Mouse (Mus musculus) hematopoietic stem cell, adult 5-6 weeks (primary cell): Measurements from ENCODE around the gene 1190005I06Rik. TPM values are rescaled to one million over a fixed set of nuclear protein-coding genes. Genes with fewer than 3 reads are reported as not detected.

Experiments used
- ATAC-seq, 2 experiments: fragments of 125-278 bp in 1 of 2; replicated peaks in 1 of 2; 2 replicates each; pipeline ENCODE4 v1.8.0; 2016 to 2017; ENCODE audit warnings: inconsistent platforms in 2 of 2, mild to moderate bottlenecking in 2 of 2, moderate number of reproducible peaks in 2 of 2, low read depth in 1 of 2, moderate TSS enrichment in 1 of 2; ENCODE audit not compliant: low FRiP score in 2 of 2, poor library complexity in 2 of 2, severe bottlenecking in 2 of 2, insufficient read depth in 1 of 2, low TSS enrichment in 1 of 2
- total RNA-seq: library from RNA; stranded (forward); fragments of 172-1452, 232-1000 nt; gene quantifications from 2 replicates; pipeline ENCODE4 v1.2.3, GENCODE M21; 2017

The 1190005I06Rik gene
- 1.6 TPM in 1 of 2 replicates, not detected in the other for total RNA-seq

DNA sequence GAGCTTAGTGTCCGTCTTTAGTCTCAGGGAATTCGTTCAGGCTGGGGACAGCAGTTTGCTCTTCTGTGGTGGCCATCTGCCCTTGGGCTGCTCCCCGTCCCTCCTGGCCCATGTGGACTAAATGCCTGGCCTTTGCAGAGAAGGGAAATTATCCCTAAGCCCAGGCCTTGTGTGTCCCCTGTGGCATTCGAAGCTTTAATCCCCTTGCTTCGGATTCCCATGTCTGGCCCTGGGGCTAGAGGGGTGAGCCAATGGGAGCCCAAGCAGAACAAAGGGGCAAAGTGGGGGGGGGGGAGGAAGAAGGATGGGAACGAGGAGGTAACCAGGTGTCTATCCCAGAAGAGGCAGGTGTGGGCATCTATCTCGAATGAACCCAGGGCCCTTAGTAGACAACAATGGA, at the start of gene 1190005I06Rik:
Gene 1190005I06Rik, minus strand, starts transcription at position 101 of the 400 bp plus-strand sequence.
- ATAC-seq: no peak

- no peak for ATAC-seq
Measured at GRCm38 (mm10) chr8:120696401-120697153, 49.1 kb upstream of the 1190005I06Rik start.

DNA sequence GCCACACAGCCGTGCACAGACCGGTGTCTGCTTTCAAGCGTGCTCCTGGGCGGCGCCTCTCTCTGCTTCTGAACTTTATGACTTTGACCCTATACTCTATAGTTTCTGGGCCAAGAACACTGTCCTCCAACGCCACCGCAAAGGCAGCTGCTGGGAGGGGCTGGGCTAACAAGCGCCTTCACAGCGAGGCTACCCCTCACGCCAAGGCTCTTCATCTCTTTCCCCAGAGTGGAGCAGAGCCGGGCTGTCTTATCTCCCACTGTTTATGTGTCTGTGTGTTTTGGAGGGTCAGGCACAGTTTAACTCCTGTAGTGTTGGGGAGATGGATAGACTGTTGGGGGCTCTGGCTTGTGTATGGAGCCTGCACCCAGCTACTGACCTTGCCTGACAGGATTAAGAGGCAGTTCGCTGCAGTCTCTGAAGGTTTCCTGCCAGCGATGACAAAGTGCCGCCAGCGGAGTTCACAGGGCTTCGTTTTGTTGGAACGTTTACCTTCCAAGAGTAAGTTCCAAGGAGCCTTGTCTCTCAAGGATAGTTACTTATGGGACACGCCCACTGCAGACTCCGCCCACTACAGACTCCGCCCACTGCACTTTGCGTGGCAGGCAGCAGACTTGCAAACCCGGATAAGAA, 46.5 kb upstream of the 1190005I06Rik start:
- ATAC-seq: 0 out of 4 replicates have a peak, but pooled peaks of 1 of the 2 experiments have one; percentile 35

DNA sequence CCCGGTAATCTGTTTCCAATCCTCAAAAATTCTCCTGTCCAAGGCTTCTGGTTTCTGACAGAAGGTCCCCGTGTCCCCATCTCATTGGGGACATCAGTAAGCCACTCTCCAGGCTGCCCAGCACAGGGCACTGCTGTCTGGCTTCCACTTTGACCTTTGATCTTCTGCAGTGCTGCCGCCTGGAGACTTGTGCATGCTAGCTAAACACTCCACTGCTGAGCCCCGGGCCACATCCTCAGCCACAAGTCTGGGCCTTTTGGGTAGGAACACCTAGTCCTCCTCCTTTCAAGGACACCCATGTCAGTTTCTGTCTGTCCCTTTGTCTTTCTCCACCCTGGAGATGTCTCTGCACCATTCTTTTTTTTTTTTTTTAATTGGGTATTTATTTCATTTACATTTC, 45.5 kb upstream of the 1190005I06Rik start:
- ATAC-seq: no peak

DNA sequence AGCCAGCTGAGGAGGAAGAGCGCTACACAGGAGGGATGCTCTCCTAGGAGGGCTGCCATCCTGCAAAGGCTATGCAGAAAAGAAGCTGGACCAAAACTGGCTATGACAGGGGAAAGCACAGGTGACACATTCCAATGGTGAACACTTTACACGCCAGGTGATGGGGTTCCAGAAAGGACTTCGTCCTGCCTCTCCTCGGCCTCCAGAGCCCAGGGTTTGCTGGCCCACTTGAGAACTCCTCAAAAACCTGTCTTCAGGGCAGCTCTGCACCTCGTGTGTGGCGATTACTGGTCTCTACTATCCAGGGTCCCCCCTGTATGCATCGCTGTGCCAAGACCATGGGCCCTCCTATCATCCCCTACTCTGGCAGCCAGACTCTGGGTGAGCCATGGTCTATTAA, 41.1 kb upstream of the 1190005I06Rik start:
- no peak for ATAC-seq

GRCm38 (mm10) chr8:120687786-120688185, 40.4 kb upstream of the 1190005I06Rik start:
- no peak for ATAC-seq

DNA sequence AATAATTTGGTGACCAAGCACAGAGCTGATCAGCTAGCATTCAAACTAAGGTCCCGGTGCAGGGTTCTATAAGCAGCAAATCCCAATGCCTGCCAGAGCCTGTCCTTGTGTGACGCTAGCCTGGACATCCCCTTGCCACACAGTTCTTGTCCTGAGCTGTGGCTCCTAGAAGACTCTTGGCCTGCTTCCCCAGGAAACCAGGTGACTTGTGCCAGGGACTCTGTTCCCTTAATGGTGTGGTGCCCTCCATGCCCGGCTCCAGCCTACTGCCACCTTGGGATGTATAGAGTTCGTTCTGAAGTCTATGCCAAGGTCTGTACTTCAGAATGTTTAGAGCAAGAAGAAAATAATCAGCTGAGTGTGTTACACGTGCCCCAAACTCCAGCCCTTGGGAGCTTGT, 39.1 kb upstream of the 1190005I06Rik start:
- no peak for ATAC-seq

DNA sequence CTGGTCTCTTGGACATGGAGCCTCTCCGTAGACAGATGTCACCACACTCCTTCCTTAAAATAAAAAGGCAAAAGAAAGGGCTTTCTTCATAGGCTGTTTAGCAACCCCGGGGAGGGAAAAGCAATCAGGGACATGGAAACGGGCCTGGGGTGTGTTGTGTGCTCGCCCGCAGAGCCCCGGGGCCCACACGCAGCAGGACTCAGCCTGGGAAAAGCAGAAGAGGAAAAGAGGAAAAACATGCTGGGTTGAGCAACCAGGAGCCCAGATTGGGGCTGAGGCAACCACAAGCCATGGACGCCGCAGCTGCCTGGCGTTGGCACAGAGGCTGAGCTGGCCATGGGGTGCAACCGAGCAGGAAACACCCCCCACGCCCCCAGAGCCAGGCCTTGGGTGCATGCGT, 38.6 kb upstream of the 1190005I06Rik start:
- peak; percentile 77 to 81 for ATAC-seq

DNA sequence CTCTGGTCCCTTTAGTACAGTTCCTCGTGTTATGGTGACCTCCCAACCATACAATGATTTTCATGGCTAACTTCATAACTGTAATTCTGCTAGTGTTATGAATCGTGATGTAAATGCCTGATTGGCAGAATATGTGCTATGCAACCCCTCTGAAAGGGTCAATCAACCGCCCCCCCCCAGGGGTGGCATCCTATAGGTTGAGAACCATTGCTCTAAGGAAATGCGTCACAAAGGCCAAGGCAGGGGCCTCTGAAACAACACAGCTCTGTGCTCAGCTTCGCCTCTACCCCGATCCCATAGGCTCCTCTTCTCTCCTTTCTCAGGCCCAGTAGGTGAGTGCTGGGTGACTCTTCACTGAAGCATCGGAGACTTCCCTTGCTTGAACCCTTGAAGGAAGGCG, 38.2 kb upstream of the 1190005I06Rik start:
- ATAC-seq: no peak

GRCm38 (mm10) chr8:120685097-120685496, 37.7 kb upstream of the 1190005I06Rik start:
- ATAC-seq: no peak

DNA sequence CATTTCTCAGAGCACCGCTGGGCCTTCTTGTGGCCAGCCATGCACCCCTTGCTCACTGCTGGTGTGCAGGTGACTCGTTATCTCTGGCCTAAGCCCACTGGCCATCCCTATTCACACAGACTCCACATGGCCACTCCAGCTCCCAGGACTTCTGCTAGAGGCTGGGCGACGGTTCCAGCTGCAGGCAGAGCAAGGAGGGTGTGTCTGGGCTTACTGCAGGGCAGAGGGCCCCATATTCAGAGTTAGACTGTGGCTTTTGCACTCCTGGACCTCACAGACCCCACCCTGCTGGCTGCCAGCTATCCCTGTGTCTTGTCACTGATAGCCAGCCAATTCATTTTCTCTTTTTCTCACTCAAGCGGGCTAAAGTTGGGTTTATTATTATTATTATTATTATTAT, 36.6 kb upstream of the 1190005I06Rik start:
- no peak for ATAC-seq

- ATAC-seq: peak in 1 of 2 experiments; percentile 42; a peak in 1 of 4 replicates
Measured at GRCm38 (mm10) chr8:120683602-120684001, 36.2 kb upstream of the 1190005I06Rik start.

- no peak for ATAC-seq
Measured at GRCm38 (mm10) chr8:120681113-120681512, 33.7 kb upstream of the 1190005I06Rik start.

- ATAC-seq: peak in 1 of 2 experiments; percentile 38; a peak in 1 of 4 replicates
Measured at GRCm38 (mm10) chr8:120680405-120680804, 33.0 kb upstream of the 1190005I06Rik start.

- no peak for ATAC-seq
Measured at GRCm38 (mm10) chr8:120679629-120680387, 32.4 kb upstream of the 1190005I06Rik start.

- ATAC-seq: peak; percentile 63 to 70; a peak in 2 of 4 replicates
Measured at GRCm38 (mm10) chr8:120678447-120678846, 31.0 kb upstream of the 1190005I06Rik start.

- ATAC-seq: no peak
Measured at GRCm38 (mm10) chr8:120675718-120676117, 28.3 kb upstream of the 1190005I06Rik start.

GRCm38 (mm10) chr8:120673298-120673697, 25.9 kb upstream of the 1190005I06Rik start:
- ATAC-seq: no peak
